Mouse (Mus musculus): ENCODE measurements around the gene Ablim1. TPM values are rescaled to one million over a fixed set of nuclear protein-coding genes. Genes with fewer than 3 reads are reported as not detected.

Gene Ablim1
- polyA plus RNA-seq, 1 experiment = 216 TPM

- peak overlapping the region; percentile 55; the same call in 1 of the 2 replicates for H3K27ac ChIP-seq (ENCODE audit: control insufficient read depth, insufficient read depth, low read length)
- DNase-seq = no peak
- H3K36me3 ChIP-seq (ENCODE audit: control insufficient read depth, insufficient read depth, low read length) = peaks cover 14% of the 10 kb centered on the region
- no peak for TF ChIP-seq CTCF (IDR thresholded peaks at IDR 0.05; ENCODE audit: borderline replicate concordance, control insufficient read depth, extremely low read depth, insufficient read depth, low read length, poor library complexity)
- TF ChIP-seq POLR2A (IDR thresholded peaks at IDR 0.05; ENCODE audit: control insufficient read depth, extremely low read depth, insufficient read depth, low read length, poor library complexity) = no peak
- peaks cover 15% of the 10 kb centered on the region for H3K4me1 ChIP-seq (replicated peaks; ENCODE audit: control insufficient read depth, insufficient read depth, low read length)
- H3K4me3 ChIP-seq (ENCODE audit: control insufficient read depth, insufficient read depth, low read length) = no peak overlapping the region
- WGBS = 89% methylated on average over 5 of the region's 5 CpGs
- H3K27me3 ChIP-seq (ENCODE audit: control insufficient read depth, insufficient read depth, low read length) = no peaks in the 10 kb centered on the region
Observed at GRCm38 (mm10) chr19:57092958-57093697, 221.6 kb downstream of the Ablim1 start.

- Histone ChIP-seq H3K4me3 (ENCODE audit: control insufficient read depth, insufficient read depth, low read length) (no peak overlapping the region), H3K4me1 (replicated peaks; ENCODE audit: control insufficient read depth, insufficient read depth, low read length) (peaks cover 15% of the 10 kb centered on the region), H3K36me3 (ENCODE audit: control insufficient read depth, insufficient read depth, low read length) (peaks cover 12% of the 10 kb centered on the region; the same call in 1 of the 2 replicates), H3K27ac (ENCODE audit: control insufficient read depth, insufficient read depth, low read length) (no peak overlapping the region), H3K27me3 (ENCODE audit: control insufficient read depth, insufficient read depth, low read length) (no peaks in the 10 kb centered on the region)
- TF ChIP-seq POLR2A (IDR thresholded peaks at IDR 0.05; ENCODE audit: control insufficient read depth, extremely low read depth, insufficient read depth, low read length, poor library complexity) (no peak), CTCF (IDR thresholded peaks at IDR 0.05; ENCODE audit: borderline replicate concordance, control insufficient read depth, extremely low read depth, insufficient read depth, low read length, poor library complexity) (no peak)
- no peak for DNase-seq
- WGBS = 95% methylated on average over 7 of the region's 7 CpGs
Observed at GRCm38 (mm10) chr19:57091278-57091677, 223.4 kb downstream of the Ablim1 start.

GRCm38 (mm10) chr19:57088804-57089369, 225.8 kb downstream of the Ablim1 start:
- no peaks in the 10 kb centered on the region for H3K27me3 ChIP-seq (ENCODE audit: control insufficient read depth, insufficient read depth, low read length)
- no peak for DNase-seq
- peaks cover 11% of the 10 kb centered on the region for H3K4me1 ChIP-seq (replicated peaks; ENCODE audit: control insufficient read depth, insufficient read depth, low read length)
- 59% methylated on average over 2 of the region's 2 CpGs for WGBS
- peaks cover 12% of the 10 kb centered on the region; the same call in 1 of the 2 replicates for H3K36me3 ChIP-seq (ENCODE audit: control insufficient read depth, insufficient read depth, low read length)
- TF ChIP-seq CTCF (IDR thresholded peaks at IDR 0.05; ENCODE audit: borderline replicate concordance, control insufficient read depth, extremely low read depth, insufficient read depth, low read length, poor library complexity) (no peak), POLR2A (IDR thresholded peaks at IDR 0.05; ENCODE audit: control insufficient read depth, extremely low read depth, insufficient read depth, low read length, poor library complexity) (no peak)
- no peak overlapping the region for H3K27ac ChIP-seq (ENCODE audit: control insufficient read depth, insufficient read depth, low read length)
- no peak overlapping the region for H3K4me3 ChIP-seq (ENCODE audit: control insufficient read depth, insufficient read depth, low read length)

GRCm38 (mm10) chr19:57084520-57085166, 230.1 kb downstream of the Ablim1 start:
- peaks cover 17% of the 10 kb centered on the region for H3K4me1 ChIP-seq (replicated peaks; ENCODE audit: control insufficient read depth, insufficient read depth, low read length)
- 62% methylated on average over 5 of the region's 5 CpGs for WGBS
- no peaks in the 10 kb centered on the region for H3K27me3 ChIP-seq (ENCODE audit: control insufficient read depth, insufficient read depth, low read length)
- H3K27ac ChIP-seq (ENCODE audit: control insufficient read depth, insufficient read depth, low read length) = no peak overlapping the region
- peaks cover 29% of the 10 kb centered on the region for H3K36me3 ChIP-seq (ENCODE audit: control insufficient read depth, insufficient read depth, low read length)
- TF ChIP-seq POLR2A (IDR thresholded peaks at IDR 0.05; ENCODE audit: control insufficient read depth, extremely low read depth, insufficient read depth, low read length, poor library complexity) (no peak), CTCF (IDR thresholded peaks at IDR 0.05; ENCODE audit: borderline replicate concordance, control insufficient read depth, extremely low read depth, insufficient read depth, low read length, poor library complexity) (no peak)
- DNase-seq = no peak
- H3K4me3 ChIP-seq (ENCODE audit: control insufficient read depth, insufficient read depth, low read length) = no peak overlapping the region

- Histone ChIP-seq H3K27ac (ENCODE audit: control insufficient read depth, insufficient read depth, low read length) (no peak overlapping the region), H3K4me3 (ENCODE audit: control insufficient read depth, insufficient read depth, low read length) (no peak overlapping the region), H3K36me3 (ENCODE audit: control insufficient read depth, insufficient read depth, low read length) (peaks cover 37% of the 10 kb centered on the region), H3K27me3 (ENCODE audit: control insufficient read depth, insufficient read depth, low read length) (no peaks in the 10 kb centered on the region), H3K4me1 (replicated peaks; ENCODE audit: control insufficient read depth, insufficient read depth, low read length) (peaks cover 17% of the 10 kb centered on the region)
- TF ChIP-seq POLR2A (IDR thresholded peaks at IDR 0.05; ENCODE audit: control insufficient read depth, extremely low read depth, insufficient read depth, low read length, poor library complexity) (no peak), CTCF (IDR thresholded peaks at IDR 0.05; ENCODE audit: borderline replicate concordance, control insufficient read depth, extremely low read depth, insufficient read depth, low read length, poor library complexity) (no peak)
- 99% methylated on average over 2 of the region's 2 CpGs for WGBS
- DNase-seq = no peak
Observed at GRCm38 (mm10) chr19:57083887-57084286, 230.8 kb downstream of the Ablim1 start.

GRCm38 (mm10) chr19:57083183-57083555, 231.6 kb downstream of the Ablim1 start:
- H3K4me1 ChIP-seq (replicated peaks; ENCODE audit: control insufficient read depth, insufficient read depth, low read length) = peaks cover 17% of the 10 kb centered on the region
- DNase-seq = no peak
- TF ChIP-seq CTCF (IDR thresholded peaks at IDR 0.05; ENCODE audit: borderline replicate concordance, control insufficient read depth, extremely low read depth, insufficient read depth, low read length, poor library complexity) (no peak), POLR2A (IDR thresholded peaks at IDR 0.05; ENCODE audit: control insufficient read depth, extremely low read depth, insufficient read depth, low read length, poor library complexity) (no peak)
- 85% methylated on average over 10 of the region's 10 CpGs for WGBS
- peaks cover 44% of the 10 kb centered on the region for H3K36me3 ChIP-seq (ENCODE audit: control insufficient read depth, insufficient read depth, low read length)
- no peaks in the 10 kb centered on the region for H3K27me3 ChIP-seq (ENCODE audit: control insufficient read depth, insufficient read depth, low read length)
- peak overlapping the region; percentile 26; the same call in 1 of the 2 replicates for H3K27ac ChIP-seq (ENCODE audit: control insufficient read depth, insufficient read depth, low read length)
- H3K4me3 ChIP-seq (ENCODE audit: control insufficient read depth, insufficient read depth, low read length) = no peak overlapping the region

All from thymus, adult 2 months (tissue).